Mouse (Mus musculus) liver, embryonic 14.5 days (tissue): ENCODE measurements around the gene Nipa1.

Source experiments
- CTCF ChIP-seq: IDR thresholded peaks from 2 replicates; pipeline ENCODE4 v1.5.1; 2016; ENCODE audit warnings: antibody characterized with exemption, low read depth, control low read depth
- EP300 ChIP-seq: IDR thresholded peaks from 2 replicates; pipeline ENCODE4 v1.6.1; 2016; ENCODE audit warnings: antibody characterized with exemption, low read depth

- no peak for TF ChIP-seq CTCF
- peak; percentile 99 for TF ChIP-seq EP300
Measured at GRCm38 (mm10) chr7:56015172-56015571, 4.6 kb downstream of the Nipa1 start.
